Mouse (Mus musculus) liver, adult 2 months (tissue): ENCODE data around the gene Asb1. TPM values are rescaled to one million over a fixed set of nuclear protein-coding genes. Genes with fewer than 3 reads are reported as not detected.
A peak's percentile ranks its signal among the peaks of the same experiment; 100 is the strongest.

Experiments used
- DNase-seq: peaks from one replicate; pipeline ENCODE4 v3.0.0-alpha.2; 2011; ENCODE audit warnings: low read depth, low spot score; ENCODE audit errors: extremely low read depth
- H3K27ac ChIP-seq: fragments of 200-500 bp; replicated peaks from 2 replicates; pipeline ENCODE4 v1.5.1; 2012; ENCODE audit warnings: low read depth, mild to moderate bottlenecking, control low read depth, inconsistent platforms, low read length; ENCODE audit not compliant: insufficient read depth
- H3K27me3 ChIP-seq: fragments of 200-500 bp; 2 replicates; pipeline ENCODE4 v1.6.1; 2012; ENCODE audit warnings: mild to moderate bottlenecking, moderate library complexity, low read length, inconsistent platforms; ENCODE audit not compliant: control insufficient read depth, insufficient read depth
- H3K36me3 ChIP-seq: fragments of 200-500 bp; 2 replicates; pipeline ENCODE4 v1.6.1; 2012; ENCODE audit warnings: low read length, inconsistent platforms; ENCODE audit not compliant: control insufficient read depth, insufficient read depth
- H3K4me1 ChIP-seq: fragments of 200-500 bp; 2 replicates; pipeline ENCODE4 v1.6.1; 2011; ENCODE audit warnings: low read length; ENCODE audit not compliant: control insufficient read depth, insufficient read depth
- H3K4me3 ChIP-seq: fragments of 200-500 bp; 2 replicates; pipeline ENCODE4 v1.5.1; 2011; ENCODE audit warnings: low read depth, mild to moderate bottlenecking, control low read depth, low read length, moderate library complexity; ENCODE audit not compliant: insufficient read depth
- H3K79me2 ChIP-seq: fragments of 200-500 bp; 2 replicates; pipeline ENCODE4 v1.6.1; 2012; ENCODE audit warnings: inconsistent platforms, mild to moderate bottlenecking, low read length, moderate library complexity; ENCODE audit not compliant: control insufficient read depth, insufficient read depth
- H3K9ac ChIP-seq: fragments of 200-500 bp; 2 replicates; pipeline ENCODE4 v1.6.1; 2012; ENCODE audit warnings: low read depth, mild to moderate bottlenecking, control low read depth, inconsistent platforms, low read length
- CTCF ChIP-seq: fragments of 200-500 bp; IDR thresholded peaks from 2 replicates; pipeline ENCODE4 v1.5.1; 2011; ENCODE audit warnings: low read depth, low read length, control low read depth
- POLR2A ChIP-seq: fragments of 200-500 bp; IDR thresholded peaks from 2 replicates; pipeline ENCODE4 v1.6.1; 2011; ENCODE audit warnings: low read length, control low read depth; ENCODE audit not compliant: insufficient read depth; ENCODE audit errors: extremely low read depth
- WGBS: fragments of 180-500 bp; shearing (Covaris S2); methylation state at CpG from one replicate; pipeline ENCODE4 v1.1.7; 2018; 5-methylcytosine and 5-hydroxymethylcytosine counted together
- polyA plus RNA-seq: library from polyadenylated mRNA; depleted of rRNA; stranded (reverse); fragments of >200 nt; gene quantifications from 2 replicates; pipeline ENCODE4 v1.2.3, GENCODE M21; 2012; rRNA removed
- total RNA-seq: library from RNA; depleted of rRNA; stranded (reverse); fragments of >200 nt; gene quantifications from 2 replicates; pipeline ENCODE4 v1.2.3, GENCODE M21; 2014; rRNA removed

The Asb1 gene
- total and polyA plus RNA-seq, 2 experiments, result 3.5 to 4.6 TPM

DNA sequence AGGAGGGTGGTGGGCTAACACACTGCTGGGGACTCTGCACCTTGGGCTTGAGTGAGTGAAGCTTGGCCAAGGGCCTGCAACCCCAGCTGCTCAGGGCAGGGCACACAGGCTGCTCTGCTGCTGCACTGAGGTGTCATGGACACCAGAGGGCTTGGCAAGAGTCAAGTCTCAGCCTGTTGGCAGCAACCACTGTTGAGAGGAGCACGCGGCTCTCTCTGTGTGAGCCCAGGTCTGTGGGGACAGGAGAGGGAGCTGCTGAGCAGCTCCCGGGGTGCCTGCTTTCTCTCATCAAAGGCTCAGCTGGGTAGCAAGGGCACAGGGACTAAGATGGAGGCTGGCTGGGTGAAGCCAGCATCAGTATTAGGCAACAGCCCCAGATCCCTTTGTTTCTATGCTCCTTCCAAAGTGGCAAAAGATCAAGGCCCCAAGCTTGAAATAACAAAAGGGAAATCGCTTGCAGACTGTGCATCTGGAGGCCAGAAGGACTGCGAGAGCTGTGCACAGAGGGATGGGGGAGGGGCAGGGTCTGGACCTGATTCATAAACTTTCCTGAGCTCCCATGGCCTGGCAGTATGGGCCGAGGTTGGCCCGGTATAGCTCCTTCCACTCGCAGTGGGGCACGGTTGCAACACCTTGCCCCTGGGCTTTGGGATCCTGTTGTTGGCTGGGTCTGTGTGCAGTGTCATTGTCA is 60.5 kb downstream of the Asb1 start:
- DNase-seq, result peak; percentile 25

DNA sequence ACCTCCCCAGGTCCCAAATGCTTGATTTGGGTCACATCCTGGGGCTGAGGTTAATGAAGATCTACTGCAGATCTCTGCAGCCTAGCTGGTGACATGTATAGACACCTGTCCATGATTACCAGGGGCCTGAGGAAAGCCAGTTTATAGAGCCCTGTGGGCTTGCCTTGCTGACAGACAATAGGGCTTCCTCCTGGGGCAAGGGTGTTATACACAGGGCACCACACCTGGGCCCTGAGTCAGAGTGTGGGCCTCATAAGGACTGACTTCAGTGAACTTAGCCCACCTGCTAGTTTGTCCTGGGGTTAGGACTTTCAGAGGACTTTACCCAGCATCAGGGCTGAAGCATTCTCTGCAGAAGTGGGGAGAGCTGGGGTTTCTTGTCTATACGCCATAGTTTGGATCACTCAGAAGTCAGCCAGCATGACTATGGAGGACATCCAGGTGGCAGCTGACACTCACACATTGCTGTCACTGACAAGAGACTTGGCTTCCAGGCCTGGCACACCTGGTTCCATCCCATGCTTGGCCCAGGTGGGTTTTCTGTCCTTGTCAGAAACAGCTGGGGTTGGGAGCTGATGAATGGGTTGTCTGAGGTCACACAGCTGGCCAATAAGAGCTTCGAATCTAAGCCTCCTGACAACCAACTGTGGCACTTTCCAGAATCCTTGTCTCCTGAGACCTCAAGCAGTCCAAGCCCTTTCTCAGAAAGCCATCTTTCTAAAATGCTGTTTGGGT is 61.2 kb downstream of the Asb1 start:
- no peak for TF ChIP-seq POLR2A
- no peak for TF ChIP-seq CTCF
- Histone ChIP-seq H3K9ac (no peak overlapping the region), H3K27me3 (no peaks in the 10 kb centered on the region), H3K27ac (no peak overlapping the region), H3K4me1 (no peaks in the 10 kb centered on the region), H3K36me3 (no peaks in the 10 kb centered on the region), H3K4me3 (no peak overlapping the region), H3K79me2 (no peaks in the 10 kb centered on the region)
- no peak for DNase-seq
- 90% methylated on average over 2 of the region's 2 CpGs for WGBS

More for the DNA sequence above, 60.5 kb downstream of the Asb1 start:
- Histone ChIP-seq H3K27ac (no peak overlapping the region), H3K9ac (no peak overlapping the region), H3K4me3 (no peak overlapping the region), H3K4me1 (no peaks in the 10 kb centered on the region), H3K36me3 (no peaks in the 10 kb centered on the region), H3K79me2 (no peaks in the 10 kb centered on the region), H3K27me3 (no peaks in the 10 kb centered on the region)
- 41% methylated on average over 9 of the region's 9 CpGs for WGBS
- no peak for TF ChIP-seq POLR2A
- peak; percentile 41 for TF ChIP-seq CTCF

DNA sequence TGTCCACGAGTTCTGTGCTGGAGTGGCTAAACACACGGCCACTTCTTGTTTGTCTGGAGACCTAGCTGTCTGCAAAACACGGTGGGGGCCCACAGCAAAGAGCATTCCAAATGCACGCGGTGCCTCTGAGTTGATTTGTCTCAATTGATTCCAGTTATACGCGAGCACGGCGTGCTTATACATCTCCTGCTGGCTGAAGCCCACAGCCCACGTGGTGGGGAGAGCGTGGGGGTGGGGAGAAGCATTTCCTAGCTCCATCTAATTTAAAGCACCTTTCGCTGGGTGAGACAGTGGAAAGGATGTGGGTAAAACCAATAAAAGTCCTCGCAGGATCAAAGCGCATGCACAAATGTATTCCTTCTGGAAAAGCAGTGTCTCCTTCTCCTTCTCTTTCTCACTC is 65.3 kb downstream of the Asb1 start:
- Histone ChIP-seq H3K4me3 (no peak overlapping the region), H3K4me1 (no peaks in the 10 kb centered on the region), H3K9ac (no peak overlapping the region), H3K79me2 (no peaks in the 10 kb centered on the region), H3K36me3 (no peaks in the 10 kb centered on the region), H3K27ac (no peak overlapping the region), H3K27me3 (no peaks in the 10 kb centered on the region)
- no peak for TF ChIP-seq POLR2A
- no peak for TF ChIP-seq CTCF
- 75% methylated on average over 14 of the region's 14 CpGs for WGBS
- no peak for DNase-seq

DNA sequence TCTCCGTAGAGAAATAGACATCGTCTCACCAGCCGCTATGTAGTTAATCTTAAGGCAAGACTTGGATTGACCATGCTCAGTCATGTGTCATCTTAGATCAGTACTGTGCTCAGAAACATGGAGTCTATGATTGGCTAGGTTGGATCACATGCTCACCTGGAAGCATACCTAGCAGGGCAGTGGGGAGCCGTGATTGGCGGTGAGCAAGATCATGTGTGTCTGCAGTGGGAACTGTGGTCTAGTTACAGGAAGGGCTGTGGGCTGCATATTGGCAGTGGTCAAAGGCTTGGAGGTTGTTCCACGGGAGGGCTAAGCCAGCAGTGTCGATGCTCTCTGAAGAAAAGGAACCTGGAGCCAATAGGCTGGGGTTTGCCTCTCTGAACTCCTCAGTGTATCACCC is 66.4 kb downstream of the Asb1 start:
- Histone ChIP-seq H3K4me3 (no peak overlapping the region), H3K27ac (no peak overlapping the region), H3K27me3 (no peaks in the 10 kb centered on the region), H3K36me3 (no peaks in the 10 kb centered on the region), H3K9ac (no peak overlapping the region), H3K79me2 (no peaks in the 10 kb centered on the region), H3K4me1 (no peaks in the 10 kb centered on the region)
- DNase-seq, result no peak
- TF ChIP-seq CTCF (no peak), POLR2A (no peak)
- WGBS, result 96% methylated on average over 7 of the region's 7 CpGs

DNA sequence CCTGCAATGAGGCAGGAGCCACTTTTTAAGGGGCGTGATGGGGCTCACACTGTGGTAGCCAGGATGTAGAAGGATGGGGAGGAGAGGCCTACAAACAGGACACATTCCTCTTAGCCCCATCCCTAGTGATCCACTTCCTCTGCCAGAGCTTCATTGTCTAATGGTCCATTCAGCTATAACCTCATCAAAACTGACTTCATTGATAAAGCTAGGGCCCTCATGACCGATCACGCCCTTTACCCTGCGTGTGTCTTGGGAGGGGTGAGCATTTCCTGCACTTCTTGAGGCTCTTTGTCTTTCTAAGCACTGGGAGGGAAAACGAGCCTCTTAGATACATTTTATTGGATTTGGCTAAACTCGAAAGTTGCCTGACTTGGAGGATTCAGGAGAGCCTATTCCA is 66.8 kb downstream of the Asb1 start:
- H3K79me2 ChIP-seq, result no peaks in the 10 kb centered on the region
- no peaks in the 10 kb centered on the region for H3K4me1 ChIP-seq
- no peaks in the 10 kb centered on the region for H3K27me3 ChIP-seq
- DNase-seq, result no peak
- WGBS, result 76% methylated on average over 6 of the region's 6 CpGs
- TF ChIP-seq CTCF (no peak), POLR2A (no peak)
- no peaks in the 10 kb centered on the region for H3K36me3 ChIP-seq
- H3K4me3 ChIP-seq, result no peak overlapping the region
- H3K27ac ChIP-seq, result no peak overlapping the region
- H3K9ac ChIP-seq, result no peak overlapping the region

Other genes starting within 250 kb of the Asb1 start
- 50.4 and 52.2 TPM in 2 replicates for gene Scly, start 242.2 kb upstream of the Asb1 start, total RNA-seq
- 106 and 110 TPM in 2 replicates for gene Scly, start 242.2 kb upstream of the Asb1 start, polyA plus RNA-seq
- 0.20 TPM in 1 of 2 replicates, not detected in the other for gene Espnl, start 218.5 kb upstream of the Asb1 start, total RNA-seq
- 0.01 and 0.09 TPM in 2 replicates for gene Espnl, start 218.5 kb upstream of the Asb1 start, polyA plus RNA-seq
- not detected in 2 replicates for gene Klhl30, start 189.5 kb upstream of the Asb1 start, total RNA-seq
- 0.02 TPM in 1 of 2 replicates, not detected in the other for gene Klhl30, start 189.5 kb upstream of the Asb1 start, polyA plus RNA-seq
- not detected in 2 replicates for gene Erfe, start 174.1 kb upstream of the Asb1 start, total RNA-seq
- gene Erfe, start 174.1 kb upstream of the Asb1 start, polyA plus RNA-seq, result not detected in 2 replicates
- 50.3 and 54.7 TPM in 2 replicates for gene Ilkap, start 141.7 kb upstream of the Asb1 start, total RNA-seq
- 25.2 and 32.0 TPM in 2 replicates for gene Ilkap, start 141.7 kb upstream of the Asb1 start, polyA plus RNA-seq
- gene Hes6, start 126.5 kb upstream of the Asb1 start, total RNA-seq, result 64.6 and 97.0 TPM in 2 replicates
- 107 and 112 TPM in 2 replicates for gene Hes6, start 126.5 kb upstream of the Asb1 start, polyA plus RNA-seq
- 5.7 and 7.7 TPM in 2 replicates for gene Per2, start 81.2 kb upstream of the Asb1 start, total RNA-seq
- 3.9 and 4.9 TPM in 2 replicates for gene Per2, start 81.2 kb upstream of the Asb1 start, polyA plus RNA-seq
- gene Traf3ip1, start 45.9 kb upstream of the Asb1 start, total RNA-seq, result 3.2 and 3.6 TPM in 2 replicates
- 3.4 and 3.8 TPM in 2 replicates for gene Traf3ip1, start 45.9 kb upstream of the Asb1 start, polyA plus RNA-seq